19 mouse cellular contexts compared by ENCODE assay signal in the genomic region with DNA sequence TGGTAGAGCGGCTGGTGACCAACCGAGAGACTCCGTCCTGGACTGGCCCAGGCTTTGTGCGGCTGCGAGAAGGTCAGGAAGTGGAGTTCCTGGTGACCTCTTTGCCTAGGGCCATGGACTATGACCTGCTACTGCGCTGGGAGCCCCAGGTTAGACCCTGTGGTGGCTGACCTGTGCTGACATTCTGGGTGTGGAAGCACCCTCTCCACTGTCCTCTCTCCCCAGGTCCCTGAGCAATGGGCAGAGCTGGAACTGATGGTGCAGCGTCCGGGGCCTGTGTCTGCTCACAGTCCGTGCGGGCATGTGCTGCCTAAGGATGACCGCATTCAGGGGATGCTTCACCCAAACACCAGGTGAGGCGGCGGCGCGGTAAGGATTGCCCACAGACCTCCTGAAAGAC. TPM values are rescaled to one million over a fixed set of nuclear protein-coding genes. Genes with fewer than 3 reads are reported as not detected.
"Had no signal": no experiment of that assay in that cellular context is flagged by ENCODE, and none has a peak within 500 bp of the region (broad histone marks: within the 10 kb centered on the region; RNA-seq: fewer than 3 reads in every experiment).

No protein-coding gene starts in this region.

- H3K27ac ChIP-seq: liver, embryonic 15.5 days; lung, embryonic 15.5 days; macrophage; midbrain, embryonic 12.5 days; midbrain, embryonic 15.5 days; neural tube, embryonic 12.5 days; stomach, embryonic 15.5 days had no signal

- H3K36me3 ChIP-seq: midbrain, embryonic 15.5 days had no signal

- H3K9me3 ChIP-seq: liver, embryonic 15.5 days; lung, embryonic 15.5 days; megakaryocyte, embryonic 14.5 days; midbrain, embryonic 12.5 days; midbrain, embryonic 15.5 days; neural tube, embryonic 12.5 days; stomach, embryonic 15.5 days had no signal

- H3K4me3 ChIP-seq: liver, embryonic 15.5 days; lung, embryonic 15.5 days; megakaryocyte, embryonic 14.5 days; midbrain, embryonic 12.5 days; midbrain, embryonic 15.5 days; neural tube, embryonic 12.5 days; stomach, embryonic 15.5 days had no signal

- H3K9ac ChIP-seq: liver, embryonic 15.5 days; liver, postnatal 0 days; lung, embryonic 15.5 days; midbrain, embryonic 12.5 days; midbrain, embryonic 15.5 days; neural tube, embryonic 12.5 days; stomach, embryonic 15.5 days had no signal

- DNase-seq: liver, postnatal 0 days; lung, adult 2 months; lung, postnatal 14 days; lung, postnatal 36 days; right cerebral cortex, postnatal 14 days; thymus, adult 18-20 months; thymus, postnatal 14 days; thymus, postnatal 36 days had no signal

- H3K27me3 ChIP-seq: lung, embryonic 15.5 days; midbrain, embryonic 12.5 days; midbrain, embryonic 15.5 days; neural tube, embryonic 12.5 days; stomach, embryonic 15.5 days had no signal

- H3K4me2 ChIP-seq: liver, embryonic 15.5 days; lung, embryonic 15.5 days; midbrain, embryonic 12.5 days; midbrain, embryonic 15.5 days; neural tube, embryonic 12.5 days; stomach, embryonic 15.5 days had no signal

- ATAC-seq: liver, postnatal 0 days; lung, postnatal 0 days; midbrain, embryonic 15.5 days had no signal

RNA-seq across cellular contexts. Expression of a gene that starts 4.5 kb away (rescaled TPM):
- total RNA-seq: monocyte, adult 5-6 weeks; neutrophil, adult 5-6 weeks had no signal
